Mouse (Mus musculus) kidney, adult 11 months (tissue): Measurements from ENCODE around the gene Fam181a.

Experiments
- DNase-seq: peaks from one replicate; pipeline ENCODE4 v3.0.0; 2022

Fam181a gene

DNA sequence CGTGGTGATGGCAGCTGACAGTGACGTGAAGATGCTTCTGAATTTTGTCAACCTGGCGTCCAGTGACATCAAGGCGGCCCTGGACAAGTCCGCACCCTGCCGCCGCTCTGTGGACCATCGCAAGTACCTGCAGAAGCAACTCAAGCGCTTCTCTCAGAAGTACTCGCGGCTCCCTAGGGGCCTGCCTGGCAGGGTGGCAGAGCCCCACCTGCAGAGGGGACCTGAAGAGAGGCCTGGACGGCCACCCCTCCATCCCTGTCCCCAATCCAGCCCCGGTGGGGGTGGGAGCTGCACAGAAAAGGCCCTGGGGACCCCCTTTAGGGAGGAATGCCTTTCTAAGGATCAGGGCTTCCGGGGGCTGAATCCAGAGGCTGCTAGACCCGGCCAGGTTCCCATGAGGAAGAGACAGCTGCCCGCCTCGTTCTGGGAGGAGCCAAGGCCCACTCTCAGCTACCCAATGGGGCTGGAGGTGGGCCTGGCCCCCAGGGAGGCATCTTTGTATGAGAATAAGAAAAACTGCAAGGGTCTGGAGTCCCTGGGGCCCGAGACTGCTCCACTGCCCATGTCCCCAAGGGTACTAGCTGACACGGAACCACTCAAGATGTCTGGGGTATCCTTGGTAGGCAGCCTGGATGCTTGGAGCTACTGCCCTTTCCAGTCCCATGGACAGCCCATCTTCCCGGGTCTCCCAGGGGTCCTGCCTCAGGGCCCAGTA is 5.2 kb downstream of the Fam181a start:
- no peak for DNase-seq

DNA sequence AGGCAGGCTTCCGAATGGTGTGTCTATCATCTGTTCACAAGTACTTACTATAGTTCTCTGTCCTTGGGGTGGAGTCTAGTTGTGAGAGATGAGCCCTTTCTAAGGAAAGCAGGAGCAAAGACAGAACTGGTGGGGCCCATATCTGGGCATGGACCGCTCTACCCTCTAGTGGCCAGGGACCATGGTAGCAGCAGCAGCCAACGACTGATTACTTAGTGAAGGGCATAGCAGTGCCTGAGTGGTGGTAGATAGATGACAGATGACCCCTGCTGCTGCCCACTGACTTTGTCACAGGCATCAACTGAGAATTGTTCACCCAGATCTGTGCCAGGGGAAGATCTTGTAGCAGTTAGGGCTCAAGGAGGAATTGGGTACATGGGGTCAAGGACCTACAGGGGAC is 12.0 kb downstream of the Fam181a start:
- DNase-seq: no peak

DNA sequence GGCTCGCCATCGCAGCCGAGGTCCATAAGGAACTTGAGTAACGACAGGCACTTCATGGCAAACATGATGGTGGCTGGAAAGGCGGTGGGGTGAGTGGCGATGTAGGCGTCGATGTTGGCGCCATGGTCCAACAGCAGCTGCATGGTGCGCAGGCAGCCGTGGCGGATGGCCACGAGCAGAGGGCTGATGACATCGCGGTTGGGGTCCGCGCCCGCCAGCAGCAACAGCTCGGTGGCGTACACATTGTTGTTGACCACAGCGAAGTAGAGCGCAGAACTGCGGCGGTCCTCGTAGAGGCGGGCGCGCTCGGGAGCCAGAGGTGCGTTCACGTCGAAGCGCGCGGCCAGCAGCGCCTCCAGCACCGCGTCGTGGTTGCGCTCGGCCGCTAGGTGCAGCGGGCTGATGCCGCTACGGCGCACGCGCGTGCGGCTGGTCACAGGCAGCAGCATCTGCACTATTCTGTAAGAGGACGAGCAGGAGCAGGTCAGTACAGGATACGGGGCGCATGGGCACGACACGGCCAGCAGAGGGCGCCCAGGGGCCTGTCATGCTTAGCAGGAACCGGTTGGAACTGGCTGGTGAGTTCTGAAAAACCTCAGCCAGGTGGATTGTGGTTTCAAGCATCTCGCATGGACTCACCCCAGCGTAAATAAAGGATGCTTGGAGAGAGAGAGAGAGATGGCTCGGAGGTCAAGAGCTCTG is 14.5 kb downstream of the Fam181a start:
- peak; percentile 91 for DNase-seq

DNA sequence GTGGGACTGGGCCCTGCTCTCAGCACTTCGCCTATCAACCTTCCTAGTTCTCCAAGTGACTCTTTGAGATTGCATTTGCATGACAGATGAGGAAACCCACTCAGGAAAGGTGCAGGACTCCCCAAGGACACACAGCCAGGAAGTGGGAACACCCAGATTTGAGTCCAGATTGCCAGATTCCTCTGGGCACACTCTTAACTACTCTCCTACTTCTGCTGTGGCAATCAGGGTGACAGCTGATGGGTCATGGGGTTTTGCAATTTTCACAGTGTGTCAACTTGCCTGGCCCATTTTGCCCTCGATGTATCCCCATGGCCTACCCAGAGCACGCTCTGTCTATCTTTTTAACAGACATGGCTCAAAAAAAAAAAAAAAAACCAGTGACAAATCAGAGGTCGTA is 15.8 kb downstream of the Fam181a start:
- no peak for DNase-seq

DNA sequence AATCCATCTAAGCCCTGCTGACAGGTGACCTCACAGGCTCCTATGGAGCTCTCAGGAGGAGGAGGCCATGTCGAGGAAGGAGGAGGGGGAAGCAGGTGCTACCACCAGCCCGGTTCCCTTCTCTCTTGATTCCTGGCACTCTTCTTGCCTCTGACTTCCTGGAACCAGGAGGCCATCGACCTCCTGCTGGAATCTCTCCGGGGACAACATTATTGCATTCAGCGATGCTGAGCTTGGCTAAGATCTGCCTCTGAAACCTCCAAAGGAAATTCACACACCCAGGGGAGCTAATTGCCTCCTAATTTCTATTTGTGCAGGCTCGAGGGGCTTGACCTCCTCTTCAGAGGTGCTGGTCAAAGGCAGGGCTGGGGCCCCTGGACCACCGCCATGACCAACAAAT is 16.3 kb downstream of the Fam181a start:
- DNase-seq: no peak

- peak; percentile 57 for DNase-seq
Observed at GRCm38 (mm10) chr12:103328448-103329191, 17.8 kb downstream of the Fam181a start.

DNA sequence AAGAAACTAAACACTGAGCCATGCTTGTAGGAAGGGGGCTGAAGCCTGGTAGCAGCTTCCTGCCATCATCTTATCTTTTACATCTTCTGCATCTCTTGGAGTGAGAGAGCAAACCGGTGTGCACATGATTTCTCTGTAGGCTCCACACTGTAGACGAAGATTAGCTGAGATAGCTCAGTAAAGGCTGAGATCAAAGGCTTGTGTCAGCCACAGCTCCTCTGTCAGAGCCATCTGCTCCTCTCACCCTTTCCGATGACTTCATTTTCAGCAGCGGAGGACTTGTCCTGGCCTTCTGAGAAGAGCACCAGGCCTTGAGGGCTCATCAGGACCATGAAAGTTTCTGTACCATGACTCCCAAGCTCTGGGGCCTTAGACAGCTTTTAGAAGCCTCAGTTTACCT is 20.7 kb downstream of the Fam181a start:
- DNase-seq: no peak

- DNase-seq: no peak
Observed at GRCm38 (mm10) chr12:103332879-103333278, 22.1 kb downstream of the Fam181a start.

DNA sequence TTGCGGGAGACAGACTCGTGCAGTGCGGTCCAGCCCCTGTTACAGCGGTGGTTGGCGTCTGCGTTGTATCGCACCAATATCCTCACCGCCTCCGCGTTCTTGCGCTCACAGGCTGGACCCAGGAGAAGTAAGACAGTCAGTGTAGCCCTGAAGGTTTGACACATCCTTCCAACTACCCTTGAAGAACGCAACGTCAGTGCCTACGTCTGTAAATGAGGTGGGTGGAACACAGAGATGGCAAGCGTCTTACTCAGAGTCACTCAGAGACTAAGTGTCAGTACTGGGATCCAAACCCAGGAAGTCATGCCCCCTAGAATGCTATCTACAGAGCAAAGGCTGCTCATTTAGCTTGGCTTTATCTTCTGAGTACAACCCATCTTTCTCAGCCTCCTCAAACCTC is 22.7 kb downstream of the Fam181a start:
- DNase-seq: no peak

GRCm38 (mm10) chr12:103336766-103337165 is 26.0 kb downstream of the Fam181a start:
- no peak for DNase-seq

GRCm38 (mm10) chr12:103338162-103338798 is 27.5 kb downstream of the Fam181a start:
- DNase-seq: no peak

GRCm38 (mm10) chr12:103341212-103341611 is 30.4 kb downstream of the Fam181a start:
- no peak for DNase-seq

- peak; percentile 18 for DNase-seq
Observed at GRCm38 (mm10) chr12:103343456-103343855, 32.7 kb downstream of the Fam181a start.

DNA sequence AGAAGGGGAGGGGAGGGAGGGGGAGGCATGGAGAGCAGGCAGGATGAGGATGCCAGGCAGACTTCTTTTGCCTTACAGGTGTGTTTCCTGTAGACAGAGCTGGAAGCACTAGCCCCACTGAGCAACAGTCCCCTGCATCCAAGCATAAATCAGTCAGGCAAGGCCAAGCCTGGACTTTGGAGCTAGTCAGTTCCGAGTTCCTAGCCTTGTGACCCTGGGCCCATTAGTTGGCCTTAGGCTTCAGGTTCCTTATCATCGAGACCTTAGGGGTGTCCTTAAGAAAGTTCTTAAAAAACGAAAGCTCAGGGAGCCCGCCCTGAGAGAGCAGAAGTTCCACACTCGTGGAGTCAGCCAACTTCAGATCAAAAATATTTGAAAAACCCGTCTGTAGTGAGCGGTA is 34.2 kb downstream of the Fam181a start:
- DNase-seq: peak; percentile 36

GRCm38 (mm10) chr12:103346945-103347344 is 36.2 kb downstream of the Fam181a start:
- no peak for DNase-seq

DNA sequence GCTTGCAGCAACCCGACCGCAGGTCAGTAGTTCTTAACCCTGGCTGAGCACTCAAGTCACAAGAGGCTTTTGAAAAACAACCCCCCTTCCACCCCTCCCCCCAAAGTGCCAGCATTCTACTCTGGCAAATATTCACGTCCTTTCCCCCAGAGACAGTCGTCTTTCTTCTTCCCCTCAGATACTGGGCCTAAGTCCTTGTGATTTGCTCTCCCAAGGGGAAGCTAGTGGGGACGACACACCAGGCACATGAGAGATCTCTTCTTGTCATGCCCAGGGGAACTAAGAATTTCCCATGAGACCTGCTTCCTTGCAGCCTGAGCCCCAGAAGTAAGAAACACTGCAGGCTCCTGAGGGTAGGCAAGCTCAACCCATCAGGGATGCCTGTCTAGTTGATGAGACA is 36.6 kb downstream of the Fam181a start:
- DNase-seq: no peak

DNA sequence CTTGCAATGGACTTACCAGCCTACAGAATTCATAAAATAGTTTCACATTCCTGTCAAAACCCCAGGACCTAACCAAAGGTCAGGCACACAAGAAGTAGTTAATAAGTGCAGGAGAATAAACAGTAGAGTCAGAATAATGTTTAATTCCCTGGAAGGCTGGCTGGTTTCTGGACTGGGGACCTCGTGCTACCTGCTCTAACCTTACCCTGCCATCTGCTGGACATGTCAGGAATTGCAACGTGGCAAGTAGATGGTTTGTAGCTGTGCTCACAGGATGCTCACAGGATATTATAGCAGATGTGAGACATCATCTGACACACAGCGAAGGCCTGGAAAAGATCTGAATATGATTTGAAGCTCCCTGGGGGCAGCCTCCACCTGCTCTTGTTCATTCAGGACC is 37.7 kb downstream of the Fam181a start:
- peak; percentile 63 for DNase-seq

GRCm38 (mm10) chr12:103352735-103353134 is 42.0 kb downstream of the Fam181a start:
- DNase-seq: no peak

DNA sequence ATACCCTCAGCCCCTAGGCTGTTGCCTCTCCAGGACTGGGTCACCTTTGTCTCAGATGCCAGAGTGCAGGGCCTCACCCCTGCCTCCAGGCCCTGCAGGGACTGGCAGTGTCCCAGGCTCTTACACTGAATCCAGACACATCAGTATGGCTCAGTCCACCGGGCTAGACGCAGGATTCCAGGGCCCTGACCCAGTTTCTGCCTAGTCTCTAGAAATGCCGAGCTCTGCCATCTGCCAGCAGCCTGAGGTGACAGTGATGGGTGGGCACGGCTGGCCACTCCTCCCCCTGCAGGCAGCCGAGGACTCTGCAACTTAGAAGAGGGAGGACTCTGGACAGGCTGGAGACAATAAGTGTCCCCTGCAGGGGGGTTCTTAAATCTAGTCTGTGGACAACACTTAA is 42.8 kb downstream of the Fam181a start:
- peak; percentile 14 for DNase-seq

GRCm38 (mm10) chr12:103355746-103356414 is 45.1 kb downstream of the Fam181a start, which contains the start of gene Asb2:
Gene Asb2 (minus strand): TSS chr12:103356001.
- DNase-seq: no peak

- no peak for DNase-seq
Observed at GRCm38 (mm10) chr12:103356415-103356748, 45.6 kb downstream of the Fam181a start.

DNA sequence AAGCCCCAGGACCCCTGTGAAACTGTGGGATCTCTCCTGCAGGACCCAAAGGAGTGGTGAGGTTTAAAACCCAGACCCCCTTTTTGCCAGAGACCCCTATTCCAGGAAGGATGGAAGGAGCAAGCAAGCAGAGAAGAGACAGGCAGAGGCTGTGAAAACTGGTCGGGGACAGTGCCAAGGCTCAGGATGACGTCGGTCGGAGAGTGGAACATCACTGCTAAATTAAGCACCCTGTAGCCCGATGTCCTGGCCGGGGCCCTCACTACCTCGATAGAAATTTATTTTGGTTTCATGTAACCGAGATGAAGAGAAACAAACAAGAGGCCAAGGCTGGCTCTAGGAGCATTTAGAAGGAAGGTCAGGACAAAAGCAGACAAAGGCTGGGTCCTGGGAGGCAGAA is 47.4 kb downstream of the Fam181a start:
- DNase-seq: no peak
